Mouse (Mus musculus): ENCODE data around the gene Rnase11.

DNA sequence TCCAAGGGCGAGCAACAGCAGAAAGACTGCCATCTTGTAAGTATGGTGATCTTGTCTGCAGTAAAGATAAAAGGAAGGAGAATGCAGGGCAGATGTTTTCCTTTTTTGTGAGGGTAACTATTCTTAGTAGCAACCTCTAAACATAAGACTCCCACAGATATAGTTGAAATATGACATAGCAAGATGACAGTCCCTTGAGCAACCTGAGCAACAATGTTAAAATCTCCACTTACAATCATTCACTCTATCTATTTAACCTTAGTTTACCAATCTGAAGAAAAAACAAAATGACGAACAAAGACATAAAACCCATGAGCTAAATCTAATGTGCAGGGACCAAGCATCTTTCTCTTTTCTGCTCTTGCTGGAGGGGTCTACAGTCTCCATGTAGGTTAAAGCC, at the start of gene Rnase11:
- TF ChIP-seq CTCF (IDR thresholded peaks at IDR 0.05; ENCODE audit: insufficient read depth, low read length) (no peak), POLR2A (IDR thresholded peaks at IDR 0.05; ENCODE audit: borderline replicate concordance, extremely low read depth, low read depth, low read length) (no peak)
